Mouse (Mus musculus): ENCODE measurements around the gene Urad. TPM values are rescaled to one million over a fixed set of nuclear protein-coding genes. Genes with fewer than 3 reads are reported as not detected.

Gene Urad
- polyA plus RNA-seq, 1 experiment from 2014 or later: not detected

- no peaks in the 10 kb centered on the region for H3K36me3 ChIP-seq
- WGBS: 39% methylated on average over 16 of the region's 16 CpGs
- no peak overlapping the region for H3K27ac ChIP-seq
- H3K4me3 ChIP-seq: no peak overlapping the region
- peaks cover 52% of the 10 kb centered on the region for H3K27me3 ChIP-seq (ENCODE audit: low read depth, poor library complexity, severe bottlenecking)
- DNase-seq (ENCODE audit: low spot score): peak; percentile 31
- peaks cover 17% of the 10 kb centered on the region for H3K4me1 ChIP-seq
- H3K9me3 ChIP-seq (replicated peaks): no peaks in the 10 kb centered on the region
These were observed 30.3 kb downstream of the Urad start for GRCm38 (mm10) chr5:147291764-147292505.

- Histone ChIP-seq H3K36me3 (no peaks in the 10 kb centered on the region), H3K9me3 (replicated peaks) (no peaks in the 10 kb centered on the region), H3K4me1 (no peaks in the 10 kb centered on the region), H3K27ac (no peak overlapping the region), H3K4me3 (no peak overlapping the region), H3K27me3 (ENCODE audit: low read depth, poor library complexity, severe bottlenecking) (peaks cover 44% of the 10 kb centered on the region)
- no peak for DNase-seq (ENCODE audit: low spot score)
- 75% methylated on average over 4 of the region's 4 CpGs for WGBS
These were observed 37.9 kb downstream of the Urad start for GRCm38 (mm10) chr5:147284365-147284764.

GRCm38 (mm10) chr5:147277547-147277925 is 44.7 kb downstream of the Urad start:
- Histone ChIP-seq H3K9me3 (replicated peaks) (no peaks in the 10 kb centered on the region), H3K27ac (no peak overlapping the region), H3K4me1 (peaks cover 13% of the 10 kb centered on the region; the same call in 1 of the 2 replicates), H3K4me3 (no peak overlapping the region), H3K36me3 (no peaks in the 10 kb centered on the region), H3K27me3 (ENCODE audit: low read depth, poor library complexity, severe bottlenecking) (peaks cover 100% of the 10 kb centered on the region)
- under 1% methylated on average over 13 of the region's 13 CpGs for WGBS
- no peak for DNase-seq (ENCODE audit: low spot score)

- DNase-seq (ENCODE audit: low spot score): peak; percentile 48
- H3K27ac ChIP-seq: no peak overlapping the region
- WGBS: 1% methylated on average over 18 of the region's 18 CpGs
- H3K9me3 ChIP-seq (replicated peaks): no peaks in the 10 kb centered on the region
- no peaks in the 10 kb centered on the region for H3K36me3 ChIP-seq
- H3K27me3 ChIP-seq (ENCODE audit: low read depth, poor library complexity, severe bottlenecking): peaks cover 100% of the 10 kb centered on the region
- H3K4me1 ChIP-seq: peaks cover 13% of the 10 kb centered on the region; the same call in 1 of the 2 replicates
- H3K4me3 ChIP-seq: no peak overlapping the region
These were observed 45.3 kb downstream of the Urad start for GRCm38 (mm10) chr5:147276701-147277546.

GRCm38 (mm10) chr5:147275761-147276160 is 46.5 kb downstream of the Urad start:
- H3K27ac ChIP-seq: no peak overlapping the region
- no peaks in the 10 kb centered on the region for H3K36me3 ChIP-seq
- WGBS: 23% methylated on average over 3 of the region's 3 CpGs
- peaks cover 13% of the 10 kb centered on the region; the same call in 1 of the 2 replicates for H3K4me1 ChIP-seq
- no peak for DNase-seq (ENCODE audit: low spot score)
- H3K9me3 ChIP-seq (replicated peaks): no peaks in the 10 kb centered on the region
- peaks cover 100% of the 10 kb centered on the region for H3K27me3 ChIP-seq (ENCODE audit: low read depth, poor library complexity, severe bottlenecking)
- H3K4me3 ChIP-seq: no peak overlapping the region

- Histone ChIP-seq H3K9me3 (replicated peaks) (no peaks in the 10 kb centered on the region), H3K4me3 (no peak overlapping the region), H3K27ac (no peak overlapping the region), H3K4me1 (peaks cover 20% of the 10 kb centered on the region), H3K27me3 (ENCODE audit: low read depth, poor library complexity, severe bottlenecking) (peaks cover 100% of the 10 kb centered on the region), H3K36me3 (no peaks in the 10 kb centered on the region)
- DNase-seq (ENCODE audit: low spot score): peak; percentile 66
- under 1% methylated on average over 48 of the region's 48 CpGs for WGBS
These were observed 47.8 kb downstream of the Urad start for GRCm38 (mm10) chr5:147274174-147275141.

- peaks cover 18% of the 10 kb centered on the region for H3K4me1 ChIP-seq
- under 1% methylated on average over 10 of the region's 10 CpGs for WGBS
- H3K27me3 ChIP-seq (ENCODE audit: low read depth, poor library complexity, severe bottlenecking): peaks cover 100% of the 10 kb centered on the region
- H3K4me3 ChIP-seq: no peak overlapping the region
- DNase-seq (ENCODE audit: low spot score): peak; percentile 62
- no peaks in the 10 kb centered on the region for H3K9me3 ChIP-seq (replicated peaks)
- no peaks in the 10 kb centered on the region for H3K36me3 ChIP-seq
- no peak overlapping the region for H3K27ac ChIP-seq
These were observed 49.4 kb downstream of the Urad start for GRCm38 (mm10) chr5:147272808-147273345.

- no peak overlapping the region for H3K4me3 ChIP-seq
- H3K36me3 ChIP-seq: no peaks in the 10 kb centered on the region
- no peak overlapping the region for H3K27ac ChIP-seq
- no peaks in the 10 kb centered on the region for H3K9me3 ChIP-seq (replicated peaks)
- H3K27me3 ChIP-seq (ENCODE audit: low read depth, poor library complexity, severe bottlenecking): peaks cover 100% of the 10 kb centered on the region
- WGBS: 3% methylated on average over 12 of the region's 12 CpGs
- peaks cover 11% of the 10 kb centered on the region for H3K4me1 ChIP-seq
- peak; percentile 48 for DNase-seq (ENCODE audit: low spot score)
These were observed 50.0 kb downstream of the Urad start for GRCm38 (mm10) chr5:147272046-147272807.

GRCm38 (mm10) chr5:147270673-147271655 is 51.3 kb downstream of the Urad start:
- Histone ChIP-seq H3K9me3 (replicated peaks) (no peaks in the 10 kb centered on the region), H3K4me1 (peaks cover 10% of the 10 kb centered on the region), H3K4me3 (no peak overlapping the region), H3K27ac (no peak overlapping the region), H3K27me3 (ENCODE audit: low read depth, poor library complexity, severe bottlenecking) (peaks cover 100% of the 10 kb centered on the region), H3K36me3 (no peaks in the 10 kb centered on the region)
- DNase-seq (ENCODE audit: low spot score): peak; percentile 60
- 2% methylated on average over 29 of the region's 29 CpGs for WGBS

GRCm38 (mm10) chr5:147269926-147270672 is 52.1 kb downstream of the Urad start, which contains the start of gene Pdx1:
Gene Pdx1 (plus strand): TSS chr5:147269959.
- peaks cover 100% of the 10 kb centered on the region for H3K27me3 ChIP-seq (ENCODE audit: low read depth, poor library complexity, severe bottlenecking)
- WGBS: under 1% methylated on average over 44 of the region's 44 CpGs
- peak; percentile 69 for DNase-seq (ENCODE audit: low spot score)
- H3K4me1 ChIP-seq: peaks cover 10% of the 10 kb centered on the region
- H3K9me3 ChIP-seq (replicated peaks): no peaks in the 10 kb centered on the region
- no peaks in the 10 kb centered on the region for H3K36me3 ChIP-seq
- H3K4me3 ChIP-seq: peak within 1 kb of the TSS; percentile 25
- no peak within 1 kb of the TSS for H3K27ac ChIP-seq

Measured in limb, embryonic 10.5 days (tissue).